Comparison of ENCODE assay signal across 20 mouse cellular contexts in the genomic region with DNA sequence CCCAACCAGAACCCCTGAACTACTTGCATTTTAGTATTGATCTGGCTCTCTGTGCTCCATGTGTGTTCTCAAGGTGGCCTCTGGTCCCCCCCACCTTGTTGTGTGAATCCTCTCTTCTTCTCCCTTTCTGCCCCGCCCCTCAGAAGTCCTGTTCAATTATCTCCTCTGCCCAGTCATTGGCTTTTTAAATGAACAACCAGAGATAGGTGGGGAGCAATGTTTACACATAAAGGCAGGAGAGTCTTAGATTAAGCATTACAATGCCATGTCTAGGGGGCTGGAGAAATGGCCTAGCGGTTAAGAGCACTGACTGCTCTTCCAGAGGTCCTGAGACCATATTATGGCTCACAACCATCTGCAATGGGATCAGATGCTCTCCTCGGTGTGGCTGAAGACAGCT.
"Had no signal": no experiment of that assay in that cellular context is flagged by ENCODE, and none has a peak within 500 bp of the region (broad histone marks: within the 10 kb centered on the region; RNA-seq: fewer than 3 reads in every experiment).

No protein-coding gene starts in this region.

- ATAC-seq: inflammation-experienced regulatory T-cells, adult 6 months; intestine, embryonic 16.5 days; midbrain, embryonic 13.5 days had no signal

- H3K9ac ChIP-seq: lung, embryonic 15.5 days; midbrain, embryonic 13.5 days had no signal

- DNase-seq: kidney, adult 18-20 months; kidney, postnatal 25 days; layer of hippocampus, postnatal 36 days; lung, adult 18-20 months; lung, postnatal 14 days; lung, postnatal 4 days; right cerebral cortex, adult 18-20 months; right cerebral cortex, postnatal 14 days; right cerebral cortex, postnatal 4 days; thymus, adult 2 months; thymus, postnatal 14 days; thymus, postnatal 4 days had no signal

- H3K27ac ChIP-seq: kidney, postnatal 0 days; left cerebral cortex, adult 2 months; lung, embryonic 15.5 days; midbrain, embryonic 10.5 days; midbrain, embryonic 13.5 days; stomach, postnatal 0 days had no signal

- H3K27me3 ChIP-seq: lung, embryonic 15.5 days; midbrain, embryonic 13.5 days had no signal

- H3K4me3 ChIP-seq: left cerebral cortex, adult 2 months; lung, embryonic 15.5 days; midbrain, embryonic 10.5 days; midbrain, embryonic 13.5 days had no signal

- H3K9me3 ChIP-seq: lung, embryonic 15.5 days; midbrain, embryonic 10.5 days; midbrain, embryonic 13.5 days had no signal

- H3K4me2 ChIP-seq: lung, embryonic 15.5 days; midbrain, embryonic 13.5 days had no signal
